Mouse (Mus musculus): ENCODE results near the gene Mrpl38. TPM values are rescaled to one million over a fixed set of nuclear protein-coding genes. Genes with fewer than 3 reads are reported as not detected.

The Mrpl38 gene
- polyA plus RNA-seq (2017; shearing (Covaris generic)), result 73.0 TPM

DNA sequence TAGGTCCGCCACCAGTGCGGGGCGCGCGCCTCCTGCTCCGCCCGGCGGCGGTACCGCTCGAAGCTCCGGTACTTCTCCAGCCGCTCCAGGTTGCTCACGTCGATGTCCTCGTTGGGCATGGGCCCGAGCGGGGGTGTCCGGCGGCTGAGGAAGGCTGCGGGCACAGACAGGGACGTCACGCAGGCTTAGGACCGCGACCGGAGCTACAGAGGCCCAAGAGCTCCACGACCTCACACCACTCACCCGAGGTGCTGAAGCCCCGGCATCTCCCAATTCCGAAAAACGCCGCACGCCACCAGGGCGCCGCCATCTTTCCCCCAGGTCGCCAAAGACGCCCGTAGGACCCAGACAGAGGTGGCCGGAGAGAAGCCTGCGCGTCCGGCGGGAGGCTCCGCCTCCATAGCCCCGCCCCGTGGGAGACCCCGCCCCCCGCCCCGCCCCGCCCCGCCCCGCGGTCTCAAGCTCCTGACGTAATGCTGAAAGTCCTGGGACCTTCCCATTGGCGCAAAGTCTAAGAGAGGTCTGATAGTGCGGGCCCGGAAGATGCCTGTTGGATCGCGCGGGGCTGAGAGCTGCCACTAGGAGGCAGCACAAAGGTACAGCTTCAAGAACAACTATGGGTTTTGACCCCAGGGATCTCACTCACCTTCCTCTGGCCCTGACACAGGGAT is at the start of gene Mrpl38:
Mrpl38 (minus strand) TSS at position 401 of the 671 bp plus-strand sequence.

DNA sequence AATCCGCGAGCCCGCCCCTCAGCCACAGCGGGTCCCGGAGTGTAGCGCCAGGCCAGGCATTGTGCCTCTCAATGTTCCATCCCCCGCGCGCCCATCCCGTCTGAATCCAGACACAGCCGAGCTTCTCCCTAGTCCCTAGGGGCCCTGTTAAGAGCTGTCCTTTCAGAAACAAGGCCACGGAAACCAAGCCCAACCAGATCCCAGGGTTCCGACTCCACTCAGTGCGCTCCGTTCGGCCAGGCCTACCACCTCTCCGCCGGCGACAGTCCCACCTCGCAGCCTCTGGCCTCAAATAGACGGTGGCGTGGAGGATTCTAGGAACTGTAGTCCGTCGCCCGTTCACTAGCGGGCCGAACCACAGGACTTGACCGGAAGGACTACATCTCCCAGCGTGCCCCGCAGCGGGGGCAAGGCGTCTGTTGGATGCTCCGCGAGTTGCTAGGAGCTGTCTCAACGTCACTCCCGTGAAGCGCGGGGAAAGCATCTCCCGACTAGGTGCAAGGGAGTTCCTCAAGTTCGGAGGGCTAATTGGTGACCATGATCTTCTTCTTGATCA is 29.3 kb upstream of the Mrpl38 start, which contains the start of gene Fbf1:
Fbf1 (minus strand) TSS at position 283 of the 556 bp plus-strand sequence.

DNA sequence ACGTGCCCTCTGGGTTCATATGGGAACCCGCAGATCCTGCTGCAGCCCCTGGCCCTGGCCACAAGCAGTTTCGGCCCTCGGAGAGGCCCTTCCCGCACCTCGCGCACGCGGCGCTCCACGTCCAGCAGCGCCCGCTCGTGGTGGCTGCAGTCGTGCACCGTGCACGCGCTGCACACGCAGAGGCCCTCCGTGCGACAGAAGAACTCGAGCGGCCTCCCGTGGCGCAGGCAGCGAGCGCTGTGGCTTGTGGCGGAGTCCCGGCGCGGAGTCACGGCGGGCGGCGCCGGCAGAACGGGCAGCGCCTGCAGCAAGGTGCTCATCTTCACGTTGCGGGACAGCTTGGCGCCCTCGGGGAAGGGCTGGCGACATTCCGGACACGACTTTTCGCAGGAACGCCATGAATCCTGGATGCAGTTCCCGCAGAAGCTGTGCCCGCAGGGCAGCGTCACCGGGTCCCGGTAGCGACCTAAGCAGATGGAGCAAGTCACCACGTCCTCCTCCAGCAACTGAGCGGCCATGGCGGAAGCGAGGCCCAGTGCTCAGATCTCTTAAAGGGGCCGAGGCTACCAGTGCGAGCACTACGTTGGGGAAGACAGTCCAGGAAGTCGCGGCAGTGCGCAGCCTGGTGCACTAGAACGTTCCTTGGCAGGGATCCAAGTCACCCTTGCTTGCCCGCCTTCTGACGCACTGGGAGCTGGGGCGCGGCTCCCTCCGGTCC is 8.0 kb downstream of the Mrpl38 start, which contains the start of gene Trim65:
Trim65 (minus strand) TSS at position 641 of the 718 bp plus-strand sequence.

DNA sequence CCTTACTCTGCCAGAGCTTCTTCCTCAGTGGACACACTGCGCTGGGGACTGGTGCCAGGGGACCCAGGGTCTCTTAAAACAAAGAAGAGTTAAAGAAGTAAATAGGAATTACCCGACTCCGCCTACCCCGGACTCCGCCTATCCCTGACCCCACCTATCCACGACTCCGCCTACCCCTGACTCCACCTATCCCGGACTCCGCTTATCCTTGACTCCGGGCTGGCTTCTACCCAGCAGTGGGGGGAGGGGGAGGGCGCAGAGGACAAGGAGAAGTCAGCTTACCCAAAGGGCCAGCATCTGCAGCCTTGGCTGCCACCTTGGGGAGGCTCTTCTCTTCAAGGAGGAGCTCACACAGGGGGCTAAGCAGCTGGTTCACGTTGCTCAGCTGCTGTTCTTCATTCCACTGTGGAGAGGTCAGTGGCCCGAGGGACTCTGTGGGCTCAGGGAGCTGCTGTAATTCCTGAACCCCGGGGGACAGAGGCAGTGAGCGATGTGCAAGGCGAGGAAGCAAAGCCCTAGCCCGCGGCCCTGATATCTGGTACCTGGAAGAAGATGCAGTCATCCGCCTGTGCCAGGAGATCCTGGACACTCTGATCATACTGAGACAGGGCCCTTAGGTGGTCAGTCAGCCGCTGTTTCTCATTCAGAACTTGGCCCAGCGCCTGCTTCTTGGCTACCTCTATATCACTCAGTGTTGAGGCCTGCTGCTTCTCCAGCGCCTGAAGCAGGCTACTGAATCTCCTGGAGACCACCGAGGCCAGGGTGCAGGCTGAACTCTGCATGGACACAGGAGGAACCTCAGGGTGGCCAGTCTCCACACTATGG is 11.3 kb downstream of the Mrpl38 start, which contains the start of gene Trim47:
Trim47 (minus strand) TSS at position 55 of the 825 bp plus-strand sequence.

DNA sequence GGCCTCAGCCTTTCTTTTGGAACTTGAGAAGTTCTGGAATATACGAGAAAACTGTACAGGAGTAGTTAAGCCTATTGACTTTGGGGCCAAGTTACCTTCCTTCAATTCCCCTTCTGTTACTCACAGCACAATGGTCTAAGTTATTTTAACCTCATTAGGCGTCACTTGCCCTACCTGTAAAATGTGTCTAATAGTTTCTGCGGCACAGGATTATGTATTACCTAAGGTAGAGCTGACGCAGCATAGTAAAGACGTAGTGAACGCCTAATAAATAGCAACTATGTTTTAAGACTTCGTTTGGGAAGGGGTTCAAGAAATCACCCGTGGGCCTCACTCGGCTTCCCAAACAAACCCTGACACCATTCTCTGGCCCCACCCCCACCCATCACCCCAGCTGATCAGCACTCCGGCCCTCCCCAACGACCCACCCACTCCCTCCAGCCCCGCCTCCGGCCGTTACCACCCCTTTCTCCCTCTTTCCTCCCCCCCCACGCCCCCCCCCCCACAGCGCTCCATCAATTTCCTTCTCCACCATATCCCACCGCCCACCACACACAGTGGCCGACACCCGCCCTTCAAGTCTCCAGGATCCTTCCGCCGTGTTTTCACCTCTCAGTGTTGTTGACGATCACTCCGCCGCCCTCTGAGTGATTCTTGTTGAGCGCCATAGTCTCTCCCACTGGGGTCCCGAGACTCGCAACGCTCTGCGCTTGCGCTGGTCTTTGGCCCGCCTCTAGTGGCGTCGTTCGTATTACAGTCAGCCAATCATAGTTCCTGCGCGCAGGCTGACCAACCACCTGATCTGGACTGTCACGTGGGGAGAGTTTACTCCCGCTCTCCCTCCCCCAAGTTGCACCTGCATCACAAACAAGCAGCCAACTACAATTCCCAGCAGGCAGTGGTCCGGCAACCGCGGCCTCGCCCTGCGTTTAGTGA is 52.1 kb downstream of the Mrpl38 start, which contains the start of gene Wbp2:
Wbp2 (minus strand) TSS at position 738 of the 936 bp plus-strand sequence.

Other genes with a start within 250 kb of the Mrpl38 start
- gene Smim5, start 238.9 kb downstream of the Mrpl38 start, polyA plus RNA-seq (2017; shearing (Covaris generic)), result not detected
- 0.36 TPM for gene Smim6, start 226.9 kb downstream of the Mrpl38 start, polyA plus RNA-seq (2017; shearing (Covaris generic))
- gene Sap30bp, start 205.6 kb downstream of the Mrpl38 start, polyA plus RNA-seq (2017; shearing (Covaris generic)), result 38.0 TPM
- 10.1 TPM for gene Recql5, start 205.4 kb downstream of the Mrpl38 start, polyA plus RNA-seq (2017; shearing (Covaris generic))
- gene Itgb4, start 164.2 kb downstream of the Mrpl38 start, polyA plus RNA-seq (2017; shearing (Covaris generic)), result not detected
- gene Galk1, start 126.1 kb downstream of the Mrpl38 start, polyA plus RNA-seq (2017; shearing (Covaris generic)), result 18.7 TPM
- 1,639 TPM for gene H3f3b, start 110.9 kb downstream of the Mrpl38 start, polyA plus RNA-seq (2017; shearing (Covaris generic))
- 48.4 TPM for gene Unk, start 108.5 kb downstream of the Mrpl38 start, polyA plus RNA-seq (2017; shearing (Covaris generic))
- gene Unc13d, start 60.9 kb downstream of the Mrpl38 start, polyA plus RNA-seq (2017; shearing (Covaris generic)), result 92.3 TPM
- gene Wbp2, start 51.9 kb downstream of the Mrpl38 start, polyA plus RNA-seq (2017; shearing (Covaris generic)), result 267 TPM
- 1.6 TPM for gene Trim47, start 11.7 kb downstream of the Mrpl38 start, polyA plus RNA-seq (2017; shearing (Covaris generic))
- 16.2 TPM for gene Trim65, start 7.7 kb downstream of the Mrpl38 start, polyA plus RNA-seq (2017; shearing (Covaris generic))
- gene Fbf1, start 29.3 kb upstream of the Mrpl38 start, polyA plus RNA-seq (2017; shearing (Covaris generic)), result 9.7 TPM
- 43.9 TPM for gene Ten1, start 60.0 kb upstream of the Mrpl38 start, polyA plus RNA-seq (2017; shearing (Covaris generic))
- 21.8 TPM for gene Acox1, start 60.2 kb upstream of the Mrpl38 start, polyA plus RNA-seq (2017; shearing (Covaris generic))
- 0.12 TPM for gene Evpl, start 99.2 kb upstream of the Mrpl38 start, polyA plus RNA-seq (2017; shearing (Covaris generic))
- 76.0 TPM for gene Srp68, start 135.3 kb upstream of the Mrpl38 start, polyA plus RNA-seq (2017; shearing (Covaris generic))
- gene Galr2, start 142.1 kb upstream of the Mrpl38 start, polyA plus RNA-seq (2017; shearing (Covaris generic)), result not detected
- 44.3 TPM for gene Exoc7, start 168.4 kb upstream of the Mrpl38 start, polyA plus RNA-seq (2017; shearing (Covaris generic))
- not detected for gene Foxj1, start 196.5 kb upstream of the Mrpl38 start, polyA plus RNA-seq (2017; shearing (Covaris generic))

All from naive thymus-derived CD4-positive, alpha-beta T cell, adult 5 months (primary cell).